Mouse (Mus musculus): ENCODE data around the gene Cryaa.

GRCm38 (mm10) chr17:31627961-31628360 lies 49.6 kb upstream of the Cryaa start:
- TF ChIP-seq POLR2A (IDR thresholded peaks at IDR 0.05; ENCODE audit: borderline replicate concordance, control insufficient read depth, low read depth, low read length) (no peak), CTCF (IDR thresholded peaks at IDR 0.05; ENCODE audit: control insufficient read depth, insufficient read depth, low read length) (no peak)

All from bone marrow, adult 2 months (tissue).